In genomic region chr17:47851798-47852360, GRCm38 (mm10) we compare ENCODE assay signal across 8 mouse cellular contexts. TPM values are rescaled to one million over a fixed set of nuclear protein-coding genes. Genes with fewer than 3 reads are reported as not detected.
A peak's percentile ranks its signal among the peaks of the same experiment; 100 is the strongest.
DNase-seq lines count a peak whose midpoint lies in the region; ATAC-seq lines count a peak whose summit lies in the region.
"Not testable (repeated sequence)": the region's sequence is repeated elsewhere in the genome, so short reads cannot be mapped to it uniquely, and the experiment has no call there.

No protein-coding gene starts in this region.

- not testable (repeated sequence) for H3K36me3 ChIP-seq in forebrain, embryonic 16.5 days (ENCODE audit: control insufficient read depth, insufficient read depth); hindbrain, embryonic 11.5 days (ENCODE audit: control insufficient read depth, insufficient read depth, low read length); limb, embryonic 11.5 days (ENCODE audit: control insufficient read depth, insufficient read depth, low read length); midbrain, embryonic 16.5 days (ENCODE audit: control insufficient read depth, insufficient read depth, low read length)

- not testable (repeated sequence) for H3K9me3 ChIP-seq in forebrain, embryonic 16.5 days (ENCODE audit: control insufficient read depth, low read length); hindbrain, embryonic 11.5 days (ENCODE audit: control insufficient read depth, low read length); limb, embryonic 11.5 days (ENCODE audit: control insufficient read depth, low read length); midbrain, embryonic 16.5 days (replicated peaks; ENCODE audit: control insufficient read depth, low read length, poor library complexity, severe bottlenecking)

- peak overlapping the region; percentile 44 for H3K4me2 ChIP-seq in forebrain, embryonic 16.5 days (ENCODE audit: low read length)
- H3K4me2 ChIP-seq in hindbrain, embryonic 11.5 days (replicated peaks; ENCODE audit: low read depth, low read length): peak overlapping the region; percentile 11; the same call in 1 of the 2 replicates
- H3K4me2 ChIP-seq in limb, embryonic 11.5 days (ENCODE audit: low read depth, severe bottlenecking): peak overlapping the region; percentile 18
- peak overlapping the region; percentile 49 for H3K4me2 ChIP-seq in midbrain, embryonic 16.5 days (ENCODE audit: low read length)

- WGBS in forebrain, embryonic 16.5 days: 13% methylated on average over 22 of the region's 22 CpGs
- WGBS in hindbrain, embryonic 11.5 days: 17% methylated on average over 22 of the region's 22 CpGs
- WGBS in limb, embryonic 11.5 days: 8% methylated on average over 22 of the region's 22 CpGs
- 14% methylated on average over 22 of the region's 22 CpGs for WGBS in midbrain, embryonic 16.5 days

- not testable (repeated sequence) for H3K4me1 ChIP-seq in forebrain, embryonic 16.5 days (replicated peaks; ENCODE audit: control insufficient read depth, insufficient read depth, low read length); hindbrain, embryonic 11.5 days (replicated peaks; ENCODE audit: control insufficient read depth, insufficient read depth, low read length); limb, embryonic 11.5 days (ENCODE audit: control insufficient read depth, insufficient read depth, low read length); midbrain, embryonic 16.5 days (ENCODE audit: control insufficient read depth, insufficient read depth, low read length)

- peak; percentile 42 for DNase-seq in embryo, embryonic 10.5 days (ENCODE audit: low spot score)
- not testable (repeated sequence) for DNase-seq in hindbrain, embryonic 11.5 days (ENCODE audit: low spot score)
- peak; percentile 56 for DNase-seq in kidney, adult 18-20 months
- peak; percentile 53 for DNase-seq in limb, embryonic 11.5 days (ENCODE audit: low spot score)
- DNase-seq in lung, adult 18-20 months: peak; percentile 54 to 56
- peak; percentile 57 for DNase-seq in yolk sac, embryonic 10.5 days (ENCODE audit: low spot score)

- ATAC-seq in forebrain, embryonic 16.5 days: peak; percentile 38; the same call in 1 of the 2 replicates
- not testable (repeated sequence) for ATAC-seq in hindbrain, embryonic 11.5 days (ENCODE audit: low FRiP score)
- ATAC-seq in limb, embryonic 11.5 days (ENCODE audit: insufficient number of reproducible peaks, low FRiP score, low TSS enrichment, low read depth): peak; percentile 68; the same call in 1 of the 2 replicates
- ATAC-seq in midbrain, embryonic 16.5 days: peak; percentile 14; the same call in 1 of the 2 replicates

- not testable (repeated sequence) for H3K27me3 ChIP-seq in forebrain, embryonic 16.5 days (replicated peaks; ENCODE audit: control insufficient read depth, insufficient read depth, low read length); hindbrain, embryonic 11.5 days (ENCODE audit: control insufficient read depth, insufficient read depth, low read length); limb, embryonic 11.5 days (ENCODE audit: control insufficient read depth, insufficient read depth, low read length); midbrain, embryonic 16.5 days (ENCODE audit: control insufficient read depth, insufficient read depth, low read depth, low read length)

- peak overlapping the region; percentile 19 for H3K4me3 ChIP-seq in forebrain, embryonic 16.5 days (replicated peaks; ENCODE audit: low read length)
- not testable (repeated sequence) for H3K4me3 ChIP-seq in hindbrain, embryonic 11.5 days (ENCODE audit: low read depth, low read length); limb, embryonic 11.5 days (ENCODE audit: low read depth, low read length)
- peak overlapping the region; percentile 24 for H3K4me3 ChIP-seq in midbrain, embryonic 16.5 days (ENCODE audit: low read depth, low read length)

- not testable (repeated sequence) for H3K27ac ChIP-seq in forebrain, embryonic 16.5 days (ENCODE audit: low read length); hindbrain, embryonic 11.5 days (ENCODE audit: low read depth, low read length); limb, embryonic 11.5 days (replicated peaks; ENCODE audit: low read depth, low read length); midbrain, embryonic 16.5 days (ENCODE audit: low read length)

- not testable (repeated sequence) for H3K9ac ChIP-seq in forebrain, embryonic 16.5 days (replicated peaks; ENCODE audit: low read depth, low read length); hindbrain, embryonic 11.5 days (ENCODE audit: low read depth, low read length); midbrain, embryonic 16.5 days (ENCODE audit: low read depth, low read length)
- H3K9ac ChIP-seq in limb, embryonic 11.5 days (ENCODE audit: low read length): 0 out of 2 replicates have a peak overlapping the region, but pooled peaks have one; percentile 24

RNA-seq across cellular contexts. Expression of gene Mdfi, which starts 17.4 kb away (rescaled TPM):
- 2.0 and 2.5 TPM in 2 replicates for polyA plus RNA-seq in forebrain, embryonic 16.5 days (2015; fragmentation: Nextera tagmentation; extraction: Ambion mirVana)
- 39.0 and 40.5 TPM in 2 replicates for polyA plus RNA-seq in hindbrain, embryonic 11.5 days (2014; fragmentation: Nextera tagmentation; extraction: Ambion mirVana)
- polyA plus RNA-seq in limb, embryonic 11.5 days (2014; fragmentation: Nextera tagmentation; extraction: Ambion mirVana): 56.4 and 100.0 TPM in 2 replicates
- 2.4 and 2.9 TPM in 2 replicates for polyA plus RNA-seq in midbrain, embryonic 16.5 days (2015; fragmentation: Nextera tagmentation; extraction: Ambion mirVana)

Comparison
In these comparisons a context has a peak if more than half of its experiments do, and no peak if none do; other contexts are left out.
1. RNA of gene Mdfi, which starts 17.4 kb away (polyA plus RNA-seq): 56.4 to 100.0 TPM in limb, embryonic 11.5 days and 39.0 to 40.5 TPM in hindbrain, embryonic 11.5 days; 2.4 to 2.9 TPM in midbrain, embryonic 16.5 days and 2.0 to 2.5 TPM in forebrain, embryonic 16.5 days; every median in the first group is over 10 times any median in the second.
2. Peak in every context shown above with its lines, with median percentiles within 50 percentile points of each other: H3K4me2 ChIP-seq.